Mouse (Mus musculus): Measurements from ENCODE around the gene Tmem125. TPM values are rescaled to one million over a fixed set of nuclear protein-coding genes. Genes with fewer than 3 reads are reported as not detected.
"Not testable (repeated sequence)": the region's sequence is repeated elsewhere in the genome, so short reads cannot be mapped to it uniquely, and the experiment has no call there.

Tmem125 gene
- 1 to 10 TPM; 5.6 to 8.1 TPM for total RNA-seq (2021)

GRCm38 (mm10) chr4:118543592-118544260 is at the start of gene Tmem125:
TSS of gene Tmem125 (minus strand) at chr4:118544044.
- DNase-seq = peak in 1 of 2 experiments; percentile 15

- no peak for DNase-seq
Observed at GRCm38 (mm10) chr4:118589733-118590130, 45.9 kb upstream of the Tmem125 start.

GRCm38 (mm10) chr4:118589053-118589732 is 45.3 kb upstream of the Tmem125 start:
- no peak for DNase-seq

GRCm38 (mm10) chr4:118582629-118583028 is 38.8 kb upstream of the Tmem125 start:
- DNase-seq = no peak

GRCm38 (mm10) chr4:118581508-118581907 is 37.7 kb upstream of the Tmem125 start:
- DNase-seq = no peak

- DNase-seq = peak in 1 of 2 experiments; percentile 41
Observed at GRCm38 (mm10) chr4:118579313-118579712, 35.5 kb upstream of the Tmem125 start.

GRCm38 (mm10) chr4:118576097-118576496 is 32.3 kb upstream of the Tmem125 start:
- peak; percentile 85 to 86 for DNase-seq

GRCm38 (mm10) chr4:118571441-118571840 is 27.6 kb upstream of the Tmem125 start:
- DNase-seq = no peak

GRCm38 (mm10) chr4:118569320-118569719 is 25.5 kb upstream of the Tmem125 start:
- DNase-seq = no peak

GRCm38 (mm10) chr4:118568709-118569108 is 24.9 kb upstream of the Tmem125 start:
- DNase-seq = no peak

- DNase-seq = peak; percentile 42 to 45
Observed at GRCm38 (mm10) chr4:118566161-118566676, 22.4 kb upstream of the Tmem125 start.

- DNase-seq = no peak
Observed at GRCm38 (mm10) chr4:118564926-118565279, 21.1 kb upstream of the Tmem125 start.

- no peak for DNase-seq
Observed at GRCm38 (mm10) chr4:118564062-118564925, 20.4 kb upstream of the Tmem125 start.

- no peak for DNase-seq
Observed at GRCm38 (mm10) chr4:118553039-118553649, 9.3 kb upstream of the Tmem125 start.

- not testable (repeated sequence) for DNase-seq
Observed at GRCm38 (mm10) chr4:118548130-118548480, 4.3 kb upstream of the Tmem125 start.

GRCm38 (mm10) chr4:118547424-118548129 is 3.7 kb upstream of the Tmem125 start:
- DNase-seq = peak; percentile 57 to 62

- no peak for DNase-seq
Observed at GRCm38 (mm10) chr4:118544441-118545127, 740 bp upstream of the Tmem125 start.

- no peak for DNase-seq
Observed at GRCm38 (mm10) chr4:118543158-118543530, 700 bp downstream of the Tmem125 start.

- DNase-seq = no peak
Observed at GRCm38 (mm10) chr4:118542510-118543157, 1.2 kb downstream of the Tmem125 start.

- no peak for DNase-seq
Observed at GRCm38 (mm10) chr4:118539904-118540303, 3.9 kb downstream of the Tmem125 start.

GRCm38 (mm10) chr4:118537801-118538200 is 6.0 kb downstream of the Tmem125 start:
- no peak for DNase-seq
